Mouse (Mus musculus) C2C12 (cell line): ENCODE results near the gene Tbc1d30. TPM values are rescaled to one million over a fixed set of nuclear protein-coding genes. Genes with fewer than 3 reads are reported as not detected.

Experiments used
- H3K27me3 ChIP-seq: one replicate; pipeline ENCODE4 v1.6.1; 2011; ENCODE audit not compliant: control insufficient read depth, insufficient read depth, insufficient read length
- H3K36me3 ChIP-seq: one replicate; pipeline ENCODE4 v1.6.1; 2011; ENCODE audit not compliant: control insufficient read depth, insufficient read depth
- H3K4me3 ChIP-seq: one replicate; pipeline ENCODE4 v1.5.1; 2011; ENCODE audit warnings: mild to moderate bottlenecking, control low read depth; ENCODE audit not compliant: poor library complexity, insufficient read depth, severe bottlenecking
- H3K79me2 ChIP-seq: one replicate; pipeline ENCODE4 v1.6.1; 2011; ENCODE audit not compliant: control insufficient read depth, insufficient read depth
- H3K79me3 ChIP-seq: one replicate; pipeline ENCODE4 v1.6.1; 2011; ENCODE audit warnings: low read depth, control low read depth
- H3ac ChIP-seq: one replicate; pipeline ENCODE3; 2011; ENCODE audit warnings: low read depth; ENCODE audit not compliant: control insufficient read depth, insufficient read length
- CEBPB ChIP-seq: IDR thresholded peaks from one replicate; pipeline ENCODE4 v1.6.1; 2011; ENCODE audit warnings: low read depth, mild to moderate bottlenecking, control low read depth, moderate library complexity
- CTCF ChIP-seq: IDR thresholded peaks from one replicate; pipeline ENCODE4 v1.5.1; 2011; ENCODE audit not compliant: control insufficient read depth, insufficient read depth, insufficient read length
- FOSL1 ChIP-seq: IDR thresholded peaks from one replicate; pipeline ENCODE4 v1.8.0; 2011; ENCODE audit warnings: mild to moderate bottlenecking, low read length; ENCODE audit not compliant: poor library complexity, insufficient read depth, severe bottlenecking
- MAX ChIP-seq: IDR thresholded peaks from one replicate; pipeline ENCODE4 v1.6.1; 2011; ENCODE audit warnings: mild to moderate bottlenecking, control low read depth
- MYOD1 ChIP-seq: IDR thresholded peaks from one replicate; pipeline ENCODE4 v1.6.1; 2011; ENCODE audit warnings: low read depth; ENCODE audit not compliant: control insufficient read depth, insufficient read length
- MYOG ChIP-seq: IDR thresholded peaks from one replicate; pipeline ENCODE4 v1.6.1; 2011; ENCODE audit not compliant: control insufficient read depth, insufficient read length; ENCODE audit errors: extremely low read depth
- USF1 ChIP-seq: IDR thresholded peaks from one replicate; pipeline ENCODE4 v1.6.1; 2011; ENCODE audit warnings: low read depth, mild to moderate bottlenecking, control low read depth, moderate library complexity
- polyA plus RNA-seq: library from polyadenylated mRNA; unstranded; fragments of >200 nt; fragmentation: generic; extraction: Trizol; gene quantifications from one replicate; pipeline ENCODE4 v1.2.1, GENCODE M21; 2012; ENCODE audit warnings: missing spikeins

The Tbc1d30 gene
- polyA plus RNA-seq, 1 experiment = not detected

- TF ChIP-seq CEBPB = no peak
- no peak for TF ChIP-seq MYOG
- Histone ChIP-seq H3K79me3 (peaks cover 37% of the 10 kb centered on the region), H3K4me3 (no peak overlapping the region), H3K27me3 (no peaks in the 10 kb centered on the region), H3K79me2 (peaks cover 53% of the 10 kb centered on the region), H3K36me3 (peaks cover 63% of the 10 kb centered on the region), H3ac (no peak overlapping the region)
Measured at GRCm38 (mm10) chr10:121370777-121371176, 19.7 kb upstream of the Tbc1d30 start.

- TF ChIP-seq CTCF (no peak), MAX (no peak), USF1 (no peak), MYOD1 (no peak), CEBPB (no peak), FOSL1 (no peak), MYOG (no peak)
- Histone ChIP-seq H3K36me3 (peaks cover 47% of the 10 kb centered on the region), H3K4me3 (no peak overlapping the region), H3K27me3 (no peaks in the 10 kb centered on the region), H3K79me2 (peaks cover 61% of the 10 kb centered on the region), H3ac (no peak overlapping the region), H3K79me3 (peaks cover 43% of the 10 kb centered on the region)
Measured at GRCm38 (mm10) chr10:121368783-121369465, 17.8 kb upstream of the Tbc1d30 start.

DNA sequence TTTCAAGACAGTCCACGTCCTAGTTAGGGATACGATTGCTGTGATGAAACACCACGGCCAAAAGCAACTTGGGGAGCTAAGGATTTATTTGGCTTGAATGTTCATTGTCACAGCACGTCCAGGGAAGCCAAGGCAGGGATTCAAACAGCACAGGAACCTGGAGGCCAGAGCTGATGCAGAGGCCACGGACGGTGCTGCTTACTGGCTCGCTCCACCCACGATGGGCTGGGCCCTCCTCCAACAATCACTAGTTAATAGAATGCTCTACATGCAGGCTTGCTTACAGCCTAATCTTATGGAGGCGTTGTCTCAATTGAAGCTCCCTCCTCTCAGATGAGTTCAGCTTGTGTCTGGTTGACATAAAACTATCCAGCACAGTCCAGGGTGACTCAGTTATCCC is 16.7 kb upstream of the Tbc1d30 start:
- H3K79me3 ChIP-seq = peaks cover 43% of the 10 kb centered on the region
- TF ChIP-seq MYOG = no peak
- no peak overlapping the region for H3K4me3 ChIP-seq
- H3K79me2 ChIP-seq = peaks cover 61% of the 10 kb centered on the region
- H3K27me3 ChIP-seq = no peaks in the 10 kb centered on the region
- no peak overlapping the region for H3ac ChIP-seq
- peaks cover 36% of the 10 kb centered on the region for H3K36me3 ChIP-seq

GRCm38 (mm10) chr10:121367271-121367670 is 16.2 kb upstream of the Tbc1d30 start:
- no peak overlapping the region for H3K4me3 ChIP-seq

GRCm38 (mm10) chr10:121365781-121366272 is 14.7 kb upstream of the Tbc1d30 start:
- Histone ChIP-seq H3K36me3 (peaks cover 21% of the 10 kb centered on the region), H3K79me2 (peaks cover 59% of the 10 kb centered on the region), H3ac (peak overlapping the region; percentile 5), H3K79me3 (peaks cover 43% of the 10 kb centered on the region), H3K4me3 (peak overlapping the region; percentile 72), H3K27me3 (no peaks in the 10 kb centered on the region)
- TF ChIP-seq MYOG (no peak), FOSL1 (no peak), CEBPB (no peak), CTCF (no peak), MAX (no peak), USF1 (no peak), MYOD1 (no peak)

More at GRCm38 (mm10) chr10:121367271-121367670, 16.2 kb upstream of the Tbc1d30 start:
- H3K36me3 ChIP-seq = peaks cover 35% of the 10 kb centered on the region
- no peaks in the 10 kb centered on the region for H3K27me3 ChIP-seq
- H3K79me2 ChIP-seq = peaks cover 61% of the 10 kb centered on the region
- TF ChIP-seq MAX (no peak), CTCF (no peak), FOSL1 (no peak), MYOG (no peak), MYOD1 (no peak), USF1 (no peak), CEBPB (no peak)
- no peak overlapping the region for H3ac ChIP-seq
- peaks cover 43% of the 10 kb centered on the region for H3K79me3 ChIP-seq

DNA sequence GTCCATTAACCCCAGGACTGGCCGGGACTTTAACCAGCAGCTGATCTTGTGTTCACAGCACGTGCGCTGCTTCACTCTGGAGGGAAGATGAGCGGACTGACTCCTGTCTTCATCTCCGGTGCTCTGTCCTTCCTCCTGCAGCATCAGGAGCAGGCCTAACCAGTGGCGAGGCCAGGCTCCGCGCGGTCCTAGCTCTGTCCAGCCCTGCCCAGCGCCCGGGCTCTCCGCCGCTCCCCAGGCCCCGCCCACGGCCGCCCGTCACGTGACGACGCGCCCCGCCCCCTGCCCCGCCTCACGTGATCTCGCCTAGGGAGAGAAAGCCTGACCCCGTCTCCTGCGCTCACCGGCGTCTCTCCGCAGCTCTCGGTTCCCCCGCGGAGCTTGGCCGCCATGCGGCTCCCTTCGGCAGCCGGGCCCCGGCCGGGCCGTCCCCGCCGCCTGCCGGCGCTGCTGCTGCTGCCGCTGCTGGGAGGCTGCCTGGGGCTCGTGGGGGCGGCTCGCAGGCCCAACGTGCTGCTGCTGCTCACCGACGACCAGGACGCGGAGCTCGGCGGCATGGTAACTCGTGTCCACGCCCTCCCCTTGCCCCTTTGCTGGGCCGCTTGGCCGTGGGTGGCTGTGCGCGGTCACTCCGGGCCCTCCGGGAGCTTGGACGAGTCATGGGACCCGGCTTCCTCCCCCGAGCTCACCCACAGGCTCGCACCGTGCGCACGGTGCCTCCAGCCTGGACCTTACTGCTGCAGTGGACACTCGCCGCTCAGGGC is 13.9 kb upstream of the Tbc1d30 start, which contains the start of gene Gns:
Gene Gns (plus strand): TSS at position 290 of the 764 bp plus-strand sequence.
- Histone ChIP-seq H3ac (peak within 1 kb of the TSS; percentile 89), H3K36me3 (peaks cover 14% of the 10 kb centered on the region), H3K27me3 (no peaks in the 10 kb centered on the region), H3K4me3 (peak within 1 kb of the TSS; percentile 72), H3K79me2 (peaks cover 50% of the 10 kb centered on the region), H3K79me3 (peaks cover 39% of the 10 kb centered on the region)
- TF ChIP-seq FOSL1 = no peak
- TF ChIP-seq USF1 = peak; percentile 92
- peak; percentile 15 for TF ChIP-seq MAX
- TF ChIP-seq MYOG = no peak
- TF ChIP-seq MYOD1 = no peak
- TF ChIP-seq CTCF = no peak
- TF ChIP-seq CEBPB = no peak
